Mouse (Mus musculus) embryonic facial prominence, embryonic 13.5 days (tissue): ENCODE measurements around the gene Il11. TPM values are rescaled to one million over a fixed set of nuclear protein-coding genes. Genes with fewer than 3 reads are reported as not detected.

ENCODE experiments used
- ATAC-seq: fragments of 200-750 bp; cut with Nextera tagmentation; 2 replicates; pipeline ENCODE4 v1.8.0; 2017; ENCODE audit warnings: low read depth; ENCODE audit not compliant: insufficient number of reproducible peaks, insufficient read depth, low FRiP score, low TSS enrichment
- H3K27ac ChIP-seq: fragments of 300-500 bp; sonication (generic); 2 replicates; pipeline ENCODE4 v1.5.1; 2015; ENCODE audit warnings: moderate library complexity, mild to moderate bottlenecking, inconsistent platforms
- H3K27me3 ChIP-seq: fragments of 300-500 bp; sonication (generic); 2 replicates; pipeline ENCODE4 v1.6.1; 2015; ENCODE audit warnings: mild to moderate bottlenecking, inconsistent platforms
- H3K36me3 ChIP-seq: fragments of 300-500 bp; sonication (generic); 2 replicates; pipeline ENCODE4 v1.6.1; 2015; ENCODE audit warnings: mild to moderate bottlenecking, inconsistent platforms
- H3K4me1 ChIP-seq: fragments of 300-500 bp; sonication (generic); 2 replicates; pipeline ENCODE4 v1.6.1; 2015; ENCODE audit warnings: inconsistent platforms
- H3K4me2 ChIP-seq: fragments of 300-500 bp; sonication (generic); 2 replicates; pipeline ENCODE4 v1.6.1; 2015; ENCODE audit warnings: moderate library complexity, mild to moderate bottlenecking, inconsistent platforms
- H3K4me3 ChIP-seq: fragments of 300-500 bp; sonication (generic); 2 replicates; pipeline ENCODE4 v1.5.1; 2015; ENCODE audit warnings: mild to moderate bottlenecking, inconsistent platforms
- H3K9ac ChIP-seq: fragments of 300-500 bp; sonication (generic); 2 replicates; pipeline ENCODE4 v1.6.1; 2015; ENCODE audit warnings: mild to moderate bottlenecking, inconsistent platforms
- H3K9me3 ChIP-seq: fragments of 300-500 bp; sonication (generic); 2 replicates; pipeline ENCODE4 v1.6.1; 2016; ENCODE audit warnings: inconsistent platforms
- WGBS: fragments of 180-500 bp; shearing (Covaris S2); methylation state at CpG from one replicate; pipeline ENCODE4 v1.1.7; 2015; ENCODE audit warnings: mixed read lengths; 5-methylcytosine and 5-hydroxymethylcytosine counted together
- polyA plus RNA-seq: library from polyadenylated mRNA; unstranded; fragments of >200 nt; fragmentation: Nextera tagmentation; extraction: Ambion mirVana; gene quantifications from 2 replicates; pipeline ENCODE4 v1.2.1, GENCODE M21; 2015

The Il11 gene
- polyA plus RNA-seq, 1 experiment from 2014 or later, result not detected

DNA sequence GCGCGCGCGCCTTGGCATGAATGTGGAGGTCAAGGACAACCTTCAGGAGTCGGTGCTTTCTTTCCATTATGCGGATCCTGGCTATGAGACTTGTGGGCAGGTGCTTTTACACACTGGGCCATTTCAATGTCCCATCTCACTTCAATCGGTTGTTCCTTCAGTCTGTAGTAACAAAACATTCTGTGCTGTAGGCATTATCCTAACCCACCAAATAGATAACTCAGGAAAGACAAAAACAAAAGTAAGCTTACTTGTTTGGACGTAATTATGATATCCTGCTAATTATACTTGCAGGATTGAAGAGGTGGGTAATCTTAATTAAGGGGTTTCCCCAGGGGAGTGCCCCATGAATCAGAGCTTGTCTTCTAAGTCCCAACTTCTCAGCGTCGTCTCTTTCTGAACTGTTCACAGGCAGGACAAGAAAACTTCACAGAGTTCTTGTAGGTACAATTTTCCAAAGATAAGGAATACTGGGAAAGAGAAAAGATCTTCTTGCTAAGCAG, 43.6 kb downstream of the Il11 start:
- peak overlapping the region; percentile 75 for H3K4me3 ChIP-seq
- WGBS, result 52% methylated on average over 10 of the region's 10 CpGs
- H3K36me3 ChIP-seq, result peaks cover 22% of the 10 kb centered on the region
- H3K27me3 ChIP-seq, result no peaks in the 10 kb centered on the region
- H3K9me3 ChIP-seq, result no peaks in the 10 kb centered on the region
- peak overlapping the region; percentile 65 for H3K4me2 ChIP-seq
- ATAC-seq, result no peak
- peak overlapping the region; percentile 65 for H3K9ac ChIP-seq
- H3K4me1 ChIP-seq, result peaks cover 24% of the 10 kb centered on the region
- H3K27ac ChIP-seq, result peak overlapping the region; percentile 86

DNA sequence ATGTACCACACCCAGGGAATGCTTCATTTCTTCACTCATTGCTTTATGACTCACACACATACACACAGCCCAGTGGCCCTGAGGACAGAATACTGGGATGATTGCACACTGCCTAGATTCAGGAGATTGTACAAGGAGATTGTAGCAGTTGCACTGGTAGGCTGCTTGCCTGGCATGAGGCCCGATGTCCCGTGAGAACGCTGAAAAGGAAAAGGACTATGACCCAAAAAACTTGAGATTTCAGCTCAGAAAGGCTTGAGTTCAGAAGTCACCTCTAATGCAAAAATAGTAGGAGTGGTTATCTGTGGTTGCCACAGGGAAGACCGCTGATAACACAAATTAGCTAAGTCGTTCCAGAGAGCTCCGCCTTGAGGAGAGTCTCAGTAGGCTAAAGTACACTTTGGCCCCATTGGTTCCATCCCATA, 49.7 kb downstream of the Il11 start:
- Histone ChIP-seq H3K9ac (no peak overlapping the region), H3K27ac (no peak overlapping the region), H3K4me2 (no peak overlapping the region), H3K4me1 (no peaks in the 10 kb centered on the region), H3K36me3 (no peaks in the 10 kb centered on the region), H3K9me3 (no peaks in the 10 kb centered on the region), H3K4me3 (no peak overlapping the region), H3K27me3 (no peaks in the 10 kb centered on the region)
- 63% methylated on average over 6 of the region's 6 CpGs for WGBS
- no peak for ATAC-seq

DNA sequence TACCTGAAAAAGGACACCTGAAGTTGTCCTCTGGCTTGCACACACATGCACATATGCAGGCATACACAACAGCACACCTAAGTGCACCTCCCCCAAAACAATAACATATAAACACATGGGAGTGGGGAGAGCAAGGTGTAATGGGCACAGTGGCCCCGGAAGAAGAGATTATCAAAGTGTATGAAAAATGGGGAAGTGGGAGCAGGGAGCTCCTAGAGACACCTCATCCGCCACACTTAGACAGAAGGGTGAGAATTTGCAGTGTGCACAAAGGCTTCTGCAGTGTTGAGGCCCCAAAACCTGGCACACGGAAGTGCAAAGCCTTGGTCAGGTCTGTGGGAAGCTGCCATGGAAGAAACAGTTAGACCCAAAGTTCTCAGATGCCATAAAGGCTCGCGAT, 51.6 kb downstream of the Il11 start:
- H3K9ac ChIP-seq, result 0 out of 2 replicates have a peak overlapping the region, but pooled peaks have one; percentile 3
- H3K9me3 ChIP-seq, result no peaks in the 10 kb centered on the region
- no peak overlapping the region for H3K27ac ChIP-seq
- H3K4me2 ChIP-seq, result no peak overlapping the region
- no peaks in the 10 kb centered on the region for H3K36me3 ChIP-seq
- no peak overlapping the region for H3K4me3 ChIP-seq
- no peaks in the 10 kb centered on the region for H3K4me1 ChIP-seq
- 82% methylated on average over 5 of the region's 5 CpGs for WGBS
- ATAC-seq, result no peak
- H3K27me3 ChIP-seq, result no peaks in the 10 kb centered on the region

DNA sequence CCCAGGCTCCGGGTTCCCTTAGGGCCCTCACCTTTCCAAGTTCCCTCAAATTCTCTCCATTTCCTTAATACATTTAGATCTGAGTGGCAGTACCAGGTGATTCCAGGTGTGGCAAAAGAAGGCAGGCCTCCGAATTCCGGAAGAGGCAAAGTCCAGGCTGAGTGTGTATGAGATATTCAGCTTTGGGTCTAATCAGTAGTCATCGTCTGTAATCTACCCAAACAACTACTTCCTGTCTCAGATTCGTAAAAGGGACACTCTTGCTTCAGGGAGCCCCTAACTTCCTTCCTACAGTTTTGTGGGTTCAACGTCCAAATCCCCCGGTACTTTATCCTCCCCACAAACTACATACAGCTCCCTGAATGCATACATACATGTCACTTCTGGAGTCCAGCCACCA, 57.5 kb downstream of the Il11 start, which contains the start of gene Tmem150b:
TSS of gene Tmem150b (minus strand) at position 81 of the 400 bp plus-strand sequence.
- H3K36me3 ChIP-seq, result no peaks in the 10 kb centered on the region
- 74% methylated on average over 7 of the region's 7 CpGs for WGBS
- H3K27ac ChIP-seq, result no peak within 1 kb of the TSS
- 0 out of 2 replicates have a peak within 1 kb of the TSS, but pooled peaks have one; percentile 59 for H3K4me2 ChIP-seq
- no peaks in the 10 kb centered on the region for H3K4me1 ChIP-seq
- H3K4me3 ChIP-seq, result no peak within 1 kb of the TSS
- H3K9me3 ChIP-seq, result no peaks in the 10 kb centered on the region
- H3K9ac ChIP-seq, result no peak within 1 kb of the TSS
- no peak for ATAC-seq
- H3K27me3 ChIP-seq, result no peaks in the 10 kb centered on the region

DNA sequence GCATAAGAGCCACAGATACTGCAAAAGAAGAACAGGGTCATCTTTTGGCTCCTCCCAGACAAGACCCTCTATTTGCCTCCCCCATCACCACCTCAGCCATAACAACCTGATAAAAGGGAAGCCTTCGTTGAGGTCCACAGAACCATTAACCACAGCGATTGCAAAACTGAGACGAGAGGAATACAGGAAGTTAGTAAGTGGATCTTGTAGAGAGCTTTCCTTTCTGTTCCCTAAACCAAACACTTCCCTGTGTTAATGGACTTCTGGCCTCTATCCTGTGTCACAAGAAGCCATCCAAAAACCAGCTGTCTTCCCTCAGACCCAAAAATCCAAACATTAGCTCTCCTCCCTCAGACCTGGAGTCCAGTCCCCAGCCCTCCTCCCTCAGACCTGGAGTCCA, 58.3 kb downstream of the Il11 start:
- Histone ChIP-seq H3K4me3 (no peak overlapping the region), H3K9ac (no peak overlapping the region), H3K4me1 (no peaks in the 10 kb centered on the region), H3K36me3 (no peaks in the 10 kb centered on the region), H3K27ac (no peak overlapping the region), H3K27me3 (no peaks in the 10 kb centered on the region), H3K9me3 (no peaks in the 10 kb centered on the region), H3K4me2 (no peak overlapping the region)
- WGBS, result 72% methylated on average over 3 of the region's 3 CpGs
- no peak for ATAC-seq

DNA sequence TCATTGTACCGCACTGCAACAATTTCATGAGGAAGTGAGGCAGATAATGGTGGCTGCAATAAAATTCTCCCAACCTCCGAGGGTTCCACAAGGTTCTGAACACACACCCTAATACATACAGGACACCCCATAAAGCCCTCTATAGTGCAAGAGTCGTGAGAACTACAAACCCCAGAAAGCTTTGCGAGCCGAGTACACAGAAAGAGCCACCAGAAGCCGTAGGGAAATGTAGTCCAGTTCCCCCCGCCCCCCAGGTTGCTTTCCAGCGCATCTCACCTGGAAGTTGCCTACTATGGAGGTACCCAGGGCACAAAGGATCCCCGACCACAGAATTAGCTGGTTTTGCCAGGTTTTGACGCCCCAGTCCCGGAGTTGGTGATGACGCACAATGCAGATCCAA, 59.2 kb downstream of the Il11 start:
- H3K36me3 ChIP-seq, result no peaks in the 10 kb centered on the region
- H3K4me2 ChIP-seq, result peak overlapping the region; percentile 59
- H3K4me1 ChIP-seq, result no peaks in the 10 kb centered on the region
- ATAC-seq, result no peak
- WGBS, result 36% methylated on average over 12 of the region's 12 CpGs
- peak overlapping the region; percentile 47; the same call in 1 of the 2 replicates for H3K9ac ChIP-seq
- H3K4me3 ChIP-seq, result peak overlapping the region; percentile 34
- no peaks in the 10 kb centered on the region for H3K9me3 ChIP-seq
- H3K27ac ChIP-seq, result no peak overlapping the region
- H3K27me3 ChIP-seq, result no peaks in the 10 kb centered on the region

Other genes with a start within 250 kb of the Il11 start
- 8.3 and 9.1 TPM in 2 replicates for gene Syt5, start 235.3 kb downstream of the Il11 start, polyA plus RNA-seq
- 0.14 TPM in 1 of 2 replicates, not detected in the other for gene Ptprh, start 178.8 kb downstream of the Il11 start, polyA plus RNA-seq
- gene Tmem86b, start 151.4 kb downstream of the Il11 start, polyA plus RNA-seq, result 2.0 and 2.2 TPM in 2 replicates
- 10.5 and 14.1 TPM in 2 replicates for gene Ppp6r1, start 123.8 kb downstream of the Il11 start, polyA plus RNA-seq
- 78.4 and 92.3 TPM in 2 replicates for gene Hspbp1, start 97.8 kb downstream of the Il11 start, polyA plus RNA-seq
- 2.7 and 3.1 TPM in 2 replicates for gene Brsk1, start 92.3 kb downstream of the Il11 start, polyA plus RNA-seq
- 0.24 and 0.45 TPM in 2 replicates for gene Tmem150b, start 57.6 kb downstream of the Il11 start, polyA plus RNA-seq
- 62.0 and 64.3 TPM in 2 replicates for gene Kmt5c, start 42.7 kb downstream of the Il11 start, polyA plus RNA-seq
- 53.3 and 75.6 TPM in 2 replicates for gene Cox6b2, start 29.8 kb downstream of the Il11 start, polyA plus RNA-seq
- not detected in 2 replicates for gene Fam71e2, start 11.6 kb downstream of the Il11 start, polyA plus RNA-seq
- gene Tmem190, start 78 bp upstream of the Il11 start, polyA plus RNA-seq, result not detected in 2 replicates
- gene Tmem238, start 6.8 kb upstream of the Il11 start, polyA plus RNA-seq, result 6.3 and 7.2 TPM in 2 replicates
- 335 and 398 TPM in 2 replicates for gene Rpl28, start 10.0 kb upstream of the Il11 start, polyA plus RNA-seq
- 347 and 400 TPM in 2 replicates for gene Ube2s, start 29.7 kb upstream of the Il11 start, polyA plus RNA-seq
- gene Shisa7, start 61.8 kb upstream of the Il11 start, polyA plus RNA-seq, result 0.39 and 0.63 TPM in 2 replicates
- 5.9 and 6.5 TPM in 2 replicates for gene Isoc2b, start 87.4 kb upstream of the Il11 start, polyA plus RNA-seq
- 1.3 TPM in 2 replicates for gene Isoc2a, start 94.3 kb upstream of the Il11 start, polyA plus RNA-seq
- 0.15 TPM in 1 of 2 replicates, not detected in the other for gene Gm36210, start 123.7 kb upstream of the Il11 start, polyA plus RNA-seq
- gene Zfp628, start 132.4 kb upstream of the Il11 start, polyA plus RNA-seq, result 4.3 and 4.8 TPM in 2 replicates
- 3.3 and 4.6 TPM in 2 replicates for gene Nat14, start 139.2 kb upstream of the Il11 start, polyA plus RNA-seq
- gene Ssc5d, start 142.9 kb upstream of the Il11 start, polyA plus RNA-seq, result 0.51 and 0.62 TPM in 2 replicates
- gene Sbk2, start 181.5 kb upstream of the Il11 start, polyA plus RNA-seq, result 0.18 TPM in 1 of 2 replicates, not detected in the other
- gene Sbk3, start 188.3 kb upstream of the Il11 start, polyA plus RNA-seq, result 0.08 TPM in 1 of 2 replicates, not detected in the other
- 38.4 and 42.0 TPM in 2 replicates for gene Zfp579, start 213.3 kb upstream of the Il11 start, polyA plus RNA-seq
- gene Zfp524, start 231.6 kb upstream of the Il11 start, polyA plus RNA-seq, result 10.3 and 12.0 TPM in 2 replicates
- 45.7 and 47.9 TPM in 2 replicates for gene Fiz1, start 231.8 kb upstream of the Il11 start, polyA plus RNA-seq
- gene Gm44973, start 232.6 kb upstream of the Il11 start, polyA plus RNA-seq, result 1.2 TPM in 1 of 2 replicates, not detected in the other
- gene Zfp865, start 237.5 kb upstream of the Il11 start, polyA plus RNA-seq, result 7.7 and 7.9 TPM in 2 replicates
- 46.1 and 55.4 TPM in 2 replicates for gene Ccdc106, start 237.7 kb upstream of the Il11 start, polyA plus RNA-seq